Mouse (Mus musculus): ENCODE data around the gene Ripply1. TPM values are rescaled to one million over a fixed set of nuclear protein-coding genes. Genes with fewer than 3 reads are reported as not detected.

Ripply1 gene
- total RNA-seq (2023) = not detected

GRCm38 (mm10) chrX:139782278-139783044 is at the start of gene Ripply1:
TSS of gene Ripply1 (minus strand) at chrX:139782353.

DNA sequence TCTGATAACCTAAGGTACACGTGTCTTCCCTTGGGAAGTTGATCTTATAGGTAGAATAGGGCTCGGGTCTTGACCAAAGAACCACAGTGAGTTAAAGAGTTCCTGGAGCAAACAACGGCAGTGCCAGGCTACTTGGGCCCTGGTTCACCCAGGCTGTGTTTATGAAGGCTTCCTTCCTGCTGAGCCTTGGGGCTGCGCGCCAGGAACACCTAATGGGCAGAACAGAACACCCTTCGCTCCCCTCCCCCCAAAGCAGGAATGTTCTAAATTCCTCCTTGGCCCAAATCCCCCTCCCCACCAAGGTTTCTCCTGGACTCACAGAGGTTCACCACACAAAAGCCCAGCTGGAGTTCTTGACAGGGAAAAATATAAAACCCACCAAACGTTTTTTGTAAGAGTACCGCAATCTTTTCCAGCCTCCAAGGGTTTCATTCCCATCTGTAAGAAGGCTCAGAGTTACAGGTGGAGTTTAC is 18.3 kb upstream of the Ripply1 start, which contains the start of gene Cldn2:
Gene Cldn2, plus strand, starts transcription at position 423 of the 473 bp plus-strand sequence.

Other genes starting within 250 kb of the Ripply1 start
- gene Rnf128, start 219.0 kb downstream of the Ripply1 start, total RNA-seq (2023) = 1 to 10 TPM; 1.3 to 3.3 TPM
- 1 to 10 TPM; 3.5 to 4.6 TPM for gene Tbc1d8b, start 97.4 kb downstream of the Ripply1 start, total RNA-seq (2023)
- gene Gm15013, start 67.9 kb downstream of the Ripply1 start, total RNA-seq (2023) = not detected
- gene Cldn2, start 18.5 kb upstream of the Ripply1 start, total RNA-seq (2023) = not detected
- gene Morc4, start 89.3 kb upstream of the Ripply1 start, total RNA-seq (2023) = 1 to 10 TPM in 1 of 2 experiments, under 1 TPM in 1; 0.82 to 1.1 TPM
- gene Rbm41, start 216.2 kb upstream of the Ripply1 start, total RNA-seq (2023) = 10 to 100 TPM in 1 of 2 experiments, 1 to 10 TPM in 1; 9.3 to 11.5 TPM

Data from neutrophil, adult 59 days (primary cell).